Mouse (Mus musculus): Measurements from ENCODE around the gene Tbxa2r. TPM values are rescaled to one million over a fixed set of nuclear protein-coding genes. Genes with fewer than 3 reads are reported as not detected.
A peak's percentile ranks its signal among the peaks of the same experiment; 100 is the strongest.

The Tbxa2r gene
- polyA plus RNA-seq, 1 experiment from 2014 or later = 19.6 TPM

DNA sequence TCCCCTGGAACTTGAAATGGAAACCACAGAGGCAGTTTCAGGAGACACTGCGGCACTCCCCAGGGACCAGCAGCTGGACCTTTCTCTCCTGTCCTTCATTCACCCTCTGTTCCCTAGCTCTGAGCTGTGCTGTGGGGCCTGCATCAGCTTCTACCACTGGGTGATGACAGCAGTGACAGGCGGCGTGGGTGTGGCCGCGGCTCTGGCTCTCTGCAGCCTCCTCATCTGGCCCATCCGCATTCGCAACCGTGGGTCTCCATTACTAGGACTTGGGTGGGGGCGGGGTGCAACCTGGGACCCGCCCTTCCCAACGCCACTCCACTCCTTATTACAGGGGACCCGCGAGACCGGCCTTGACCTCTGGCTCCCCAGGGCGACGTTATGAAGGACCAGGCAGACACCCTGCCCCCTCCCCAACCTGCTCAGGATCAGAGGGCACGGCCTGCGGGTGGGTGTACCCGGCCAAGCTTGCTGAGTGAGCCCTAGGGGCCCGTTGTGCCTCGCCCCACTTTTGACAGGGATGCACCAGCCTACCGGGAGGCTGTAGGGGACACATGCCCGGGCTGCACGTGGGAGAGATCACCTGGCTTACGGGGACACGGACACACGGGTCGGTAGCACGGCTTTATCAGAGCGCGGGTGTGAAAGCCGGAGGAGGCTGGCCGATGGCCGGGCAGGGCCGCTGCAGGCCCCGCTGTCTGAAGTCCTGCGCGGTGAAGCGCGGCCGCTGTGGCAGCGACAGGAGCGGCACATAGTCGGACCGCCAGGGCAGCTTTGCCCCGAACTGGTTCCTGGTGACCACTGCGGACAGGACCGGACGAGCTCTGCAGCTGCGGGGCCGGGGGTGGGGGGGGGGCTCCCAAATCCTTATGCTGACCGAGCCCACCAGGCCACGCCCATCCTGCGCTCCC is 35.2 kb downstream of the Tbxa2r start:
- Histone ChIP-seq H3K27ac (ENCODE audit: low read length) (peak overlapping the region; percentile 44; the same call in 1 of the 2 replicates), H3K9ac (replicated peaks; ENCODE audit: low read depth) (0 out of 2 replicates have a peak overlapping the region, but pooled peaks have one; percentile 12), H3K4me1 (ENCODE audit: insufficient read depth, low read depth, low read length) (peaks cover 17% of the 10 kb centered on the region), H3K9me3 (ENCODE audit: low read length) (no peaks in the 10 kb centered on the region), H3K4me2 (replicated peaks; ENCODE audit: low read depth, low read length) (peak overlapping the region; percentile 53), H3K27me3 (replicated peaks; ENCODE audit: insufficient read depth, low read length) (no peaks in the 10 kb centered on the region), H3K36me3 (ENCODE audit: insufficient read depth, low read length) (peaks cover 15% of the 10 kb centered on the region), H3K4me3 (ENCODE audit: low read depth, low read length) (peak overlapping the region; percentile 17)
- DNase-seq (ENCODE audit: low spot score) (no peak), ATAC-seq (no peak)
- WGBS = 15% methylated on average over 44 of the region's 54 CpGs
- no peak for TF ChIP-seq CTCF (IDR thresholded peaks at IDR 0.05)
- no peak for TF ChIP-seq EP300 (IDR thresholded peaks at IDR 0.05)

GRCm38 (mm10) chr10:81364666-81365065 is 36.1 kb downstream of the Tbxa2r start:
- H3K27ac ChIP-seq (ENCODE audit: low read length) = no peak overlapping the region
- TF ChIP-seq EP300 (IDR thresholded peaks at IDR 0.05) (no peak), CTCF (IDR thresholded peaks at IDR 0.05) (no peak)
- peak overlapping the region; percentile 53 for H3K4me2 ChIP-seq (replicated peaks; ENCODE audit: low read depth, low read length)
- H3K27me3 ChIP-seq (replicated peaks; ENCODE audit: insufficient read depth, low read length) = no peaks in the 10 kb centered on the region
- peaks cover 17% of the 10 kb centered on the region for H3K4me1 ChIP-seq (ENCODE audit: insufficient read depth, low read depth, low read length)
- peaks cover 25% of the 10 kb centered on the region for H3K36me3 ChIP-seq (ENCODE audit: insufficient read depth, low read length)
- peak overlapping the region; percentile 17; the same call in 1 of the 2 replicates for H3K4me3 ChIP-seq (ENCODE audit: low read depth, low read length)
- no peak for ATAC-seq
- no peaks in the 10 kb centered on the region for H3K9me3 ChIP-seq (ENCODE audit: low read length)
- no peak overlapping the region for H3K9ac ChIP-seq (replicated peaks; ENCODE audit: low read depth)
- WGBS = 14% methylated on average over 28 of the region's 28 CpGs
- no peak for DNase-seq (ENCODE audit: low spot score)

- Histone ChIP-seq H3K27ac (ENCODE audit: low read length) (no peak overlapping the region), H3K36me3 (ENCODE audit: insufficient read depth, low read length) (peaks cover 28% of the 10 kb centered on the region), H3K4me1 (ENCODE audit: insufficient read depth, low read depth, low read length) (peaks cover 17% of the 10 kb centered on the region), H3K9me3 (ENCODE audit: low read length) (no peaks in the 10 kb centered on the region), H3K9ac (replicated peaks; ENCODE audit: low read depth) (no peak overlapping the region), H3K4me3 (ENCODE audit: low read depth, low read length) (no peak overlapping the region), H3K27me3 (replicated peaks; ENCODE audit: insufficient read depth, low read length) (no peaks in the 10 kb centered on the region), H3K4me2 (replicated peaks; ENCODE audit: low read depth, low read length) (no peak overlapping the region; the same call in 1 of the 2 replicates)
- no peak for ATAC-seq
- no peak for TF ChIP-seq CTCF (IDR thresholded peaks at IDR 0.05)
- TF ChIP-seq EP300 (IDR thresholded peaks at IDR 0.05) = no peak
- WGBS = 32% methylated on average over 4 of the region's 4 CpGs
- no peak for DNase-seq (ENCODE audit: low spot score)
Observed at GRCm38 (mm10) chr10:81365073-81365472, 36.5 kb downstream of the Tbxa2r start.

DNA sequence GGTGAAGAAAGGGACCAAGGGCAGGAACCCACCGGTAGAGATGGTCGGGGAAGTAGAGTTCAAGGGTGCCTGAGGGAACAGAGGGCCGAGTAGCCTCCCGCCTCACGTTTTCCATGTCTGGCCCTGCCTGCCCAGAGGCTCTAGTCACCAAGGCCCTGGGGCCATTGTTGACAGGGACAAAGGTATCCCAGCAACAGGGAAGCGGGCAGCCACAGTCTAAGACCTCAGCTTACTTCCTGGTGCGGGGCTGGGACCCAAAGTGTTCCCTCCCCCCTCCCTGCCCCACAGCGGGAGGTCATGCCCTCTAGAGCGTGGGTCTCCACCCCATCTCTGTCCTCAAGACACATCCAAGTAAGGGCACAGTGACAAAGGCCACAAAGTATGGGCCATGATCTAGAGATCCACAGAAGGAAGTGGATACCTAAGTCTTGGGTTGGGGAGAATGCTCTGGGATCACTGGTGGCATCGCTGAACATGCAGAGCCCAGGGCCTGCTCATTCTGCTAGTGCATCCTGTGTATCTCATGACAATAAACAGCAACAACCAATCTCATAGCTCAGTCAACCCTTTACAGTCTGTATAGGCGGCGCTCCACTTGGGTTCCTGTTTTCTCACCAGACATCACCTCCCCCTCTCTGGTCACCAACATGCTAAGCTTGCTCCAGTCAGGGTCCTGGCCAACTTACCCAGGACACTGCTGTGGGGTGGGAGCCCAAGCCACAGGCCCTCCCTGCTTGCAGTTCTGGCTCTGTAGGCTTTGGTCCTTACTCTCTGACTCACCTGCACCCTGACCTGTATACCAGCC is 37.3 kb downstream of the Tbxa2r start, which contains the start of gene 4930404N11Rik:
Gene 4930404N11Rik (minus strand): TSS at position 145 of the 805 bp plus-strand sequence.
- Histone ChIP-seq H3K36me3 (ENCODE audit: insufficient read depth, low read length) (peaks cover 32% of the 10 kb centered on the region), H3K27me3 (replicated peaks; ENCODE audit: insufficient read depth, low read length) (no peaks in the 10 kb centered on the region), H3K9ac (replicated peaks; ENCODE audit: low read depth) (no peak within 1 kb of the TSS), H3K4me1 (ENCODE audit: insufficient read depth, low read depth, low read length) (peaks cover 17% of the 10 kb centered on the region), H3K9me3 (ENCODE audit: low read length) (no peaks in the 10 kb centered on the region), H3K4me2 (replicated peaks; ENCODE audit: low read depth, low read length) (peak within 1 kb of the TSS; percentile 53), H3K4me3 (ENCODE audit: low read depth, low read length) (0 out of 2 replicates have a peak within 1 kb of the TSS, but pooled peaks have one; percentile 17), H3K27ac (ENCODE audit: low read length) (no peak within 1 kb of the TSS)
- ATAC-seq (peak; percentile 16; the same call in 1 of the 2 replicates), DNase-seq (ENCODE audit: low spot score) (peak; percentile 52)
- TF ChIP-seq EP300 (IDR thresholded peaks at IDR 0.05) = no peak
- no peak for TF ChIP-seq CTCF (IDR thresholded peaks at IDR 0.05)
- WGBS = 25% methylated on average over 12 of the region's 12 CpGs

DNA sequence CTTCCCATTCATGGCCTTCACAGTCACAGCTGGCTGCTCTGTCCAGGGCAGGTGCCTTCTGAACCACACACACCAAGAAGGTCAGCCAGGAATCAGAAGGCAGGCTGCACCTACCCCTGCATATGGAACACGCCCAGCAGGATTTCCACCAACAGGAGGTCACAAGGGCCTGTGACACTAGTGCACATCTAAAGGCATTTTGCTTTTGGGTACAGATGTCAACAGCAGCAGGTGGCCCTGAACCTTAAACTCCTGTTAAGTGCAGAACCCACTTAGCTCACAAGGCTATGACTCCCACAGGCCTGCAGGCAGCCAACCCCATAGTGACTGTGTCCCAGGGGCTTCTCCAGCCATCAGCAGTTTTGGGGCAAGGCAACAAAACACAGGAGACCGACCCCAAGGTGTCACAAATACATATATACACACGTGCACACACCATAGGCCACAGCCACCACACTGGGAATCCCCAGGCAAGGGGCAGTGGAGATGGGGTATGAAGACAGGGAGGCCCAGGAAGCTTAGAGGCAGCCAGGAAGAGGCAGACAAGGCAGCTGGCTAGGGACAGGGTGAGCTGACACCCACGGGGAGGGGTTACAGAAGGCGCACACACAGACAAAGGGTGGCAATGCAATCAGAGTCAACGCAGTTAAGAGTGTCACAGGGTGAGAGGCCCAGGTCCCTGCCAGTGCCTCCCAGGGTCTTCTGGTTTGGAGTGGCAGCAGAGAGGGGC is 38.1 kb downstream of the Tbxa2r start:
- no peak overlapping the region for H3K4me2 ChIP-seq (replicated peaks; ENCODE audit: low read depth, low read length)
- H3K9ac ChIP-seq (replicated peaks; ENCODE audit: low read depth) = no peak overlapping the region
- no peak for ATAC-seq
- peaks cover 37% of the 10 kb centered on the region for H3K36me3 ChIP-seq (ENCODE audit: insufficient read depth, low read length)
- H3K27ac ChIP-seq (ENCODE audit: low read length) = no peak overlapping the region
- 68% methylated on average over 6 of the region's 6 CpGs for WGBS
- DNase-seq (ENCODE audit: low spot score) = no peak
- H3K9me3 ChIP-seq (ENCODE audit: low read length) = no peaks in the 10 kb centered on the region
- TF ChIP-seq EP300 (IDR thresholded peaks at IDR 0.05) (no peak), CTCF (IDR thresholded peaks at IDR 0.05) (no peak)
- no peaks in the 10 kb centered on the region for H3K27me3 ChIP-seq (replicated peaks; ENCODE audit: insufficient read depth, low read length)
- H3K4me1 ChIP-seq (ENCODE audit: insufficient read depth, low read depth, low read length) = peaks cover 17% of the 10 kb centered on the region
- no peak overlapping the region for H3K4me3 ChIP-seq (ENCODE audit: low read depth, low read length)
